Mouse (Mus musculus) kidney, adult 2 months (tissue): ENCODE measurements around the gene Hist1h3i. TPM values are rescaled to one million over a fixed set of nuclear protein-coding genes. Genes with fewer than 3 reads are reported as not detected.
"Not testable (repeated sequence)": the region's sequence is repeated elsewhere in the genome, so short reads cannot be mapped to it uniquely, and the experiment has no call there.

Experiments
- DNase-seq: peaks from one replicate; pipeline ENCODE4 v3.0.0; 2021
- H3K27ac ChIP-seq: fragments of 200-500 bp; 2 replicates; pipeline ENCODE4 v1.5.1; 2012; ENCODE audit warnings: low read depth, low read length, control low read depth, inconsistent platforms; ENCODE audit not compliant: insufficient read depth
- H3K27me3 ChIP-seq: fragments of 200-500 bp; replicated peaks from 2 replicates; pipeline ENCODE4 v1.6.1; 2012; ENCODE audit warnings: mild to moderate bottlenecking, moderate library complexity, low read length, inconsistent platforms; ENCODE audit not compliant: control insufficient read depth, insufficient read depth
- H3K36me3 ChIP-seq: fragments of 200-500 bp; 2 replicates; pipeline ENCODE4 v1.6.1; 2012; ENCODE audit warnings: mild to moderate bottlenecking, moderate library complexity, low read length, inconsistent platforms; ENCODE audit not compliant: control insufficient read depth, insufficient read depth
- H3K4me1 ChIP-seq: fragments of 200-500 bp; 2 replicates; pipeline ENCODE4 v1.6.1; 2011; ENCODE audit warnings: low read length; ENCODE audit not compliant: control insufficient read depth, insufficient read depth
- H3K4me3 ChIP-seq: fragments of 200-500 bp; 2 replicates; pipeline ENCODE4 v1.5.1; 2011; ENCODE audit warnings: mild to moderate bottlenecking, low read depth, low read length, control low read depth; ENCODE audit not compliant: insufficient read depth
- CTCF ChIP-seq: fragments of 200-500 bp; conservative IDR thresholded peaks from 2 replicates; pipeline ENCODE4 v1.5.1; 2011; ENCODE audit warnings: low read depth, mild to moderate bottlenecking, control low read depth, low read length, moderate library complexity, mixed read lengths; ENCODE audit not compliant: insufficient read depth, insufficient read length
- POLR2A ChIP-seq: fragments of 200-500 bp; IDR thresholded peaks from one replicate; pipeline ENCODE4 v1.6.1; 2011; ENCODE audit warnings: low read depth, low read length, control low read depth
- WGBS: fragments of 180-500 bp; shearing (Covaris S2); methylation state at CpG from one replicate; pipeline ENCODE4 v1.1.7; 2018; 5-methylcytosine and 5-hydroxymethylcytosine counted together
- polyA plus RNA-seq: library from polyadenylated mRNA; depleted of rRNA; stranded (reverse); fragments of >200 nt; gene quantifications from 2 replicates; pipeline ENCODE4 v1.2.3, GENCODE M21; 2012

The Hist1h3i gene
- polyA plus RNA-seq, 1 experiment = 1.1 TPM

DNA sequence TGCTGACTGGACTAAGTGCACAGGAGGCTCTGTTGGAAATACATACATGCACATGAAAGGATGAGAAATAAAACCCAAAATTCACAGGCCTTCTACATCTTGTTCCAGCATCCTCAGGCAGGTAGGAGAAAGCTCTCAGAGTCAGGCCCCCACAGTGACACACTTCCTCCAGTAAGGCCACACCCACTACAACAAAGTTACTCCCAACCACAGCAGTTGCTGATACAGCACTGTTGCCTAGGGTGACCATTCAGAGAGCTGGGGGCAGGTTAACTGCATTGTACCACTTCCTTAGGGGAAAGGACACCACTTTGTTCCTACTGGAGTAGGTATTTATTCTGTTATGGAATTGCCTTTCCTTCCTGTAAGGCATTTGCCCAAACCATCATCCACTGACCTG, 14.0 kb upstream of the Hist1h3i start:
- not testable (repeated sequence) for H3K4me3 ChIP-seq, DNase-seq, H3K4me1 ChIP-seq, H3K27me3 ChIP-seq, H3K36me3 ChIP-seq, H3K27ac ChIP-seq

DNA sequence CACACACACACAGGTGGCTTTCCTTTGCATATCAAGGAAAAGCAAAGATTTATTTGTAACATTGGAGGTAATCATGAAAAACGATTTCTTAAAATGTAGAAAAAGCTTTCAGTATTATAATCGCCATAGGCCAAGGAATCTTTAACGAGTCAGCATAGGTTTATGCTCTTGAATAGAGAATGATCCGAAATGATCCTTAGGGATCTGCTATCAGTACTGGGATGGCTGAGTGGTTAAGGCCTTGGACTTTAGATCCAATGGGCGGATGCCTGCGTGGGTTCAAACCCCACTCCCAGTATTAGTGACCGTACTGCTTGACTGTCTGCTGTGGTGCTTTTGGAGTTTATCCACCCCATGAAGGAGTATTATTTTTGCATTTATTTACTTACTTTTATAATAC, 12.4 kb upstream of the Hist1h3i start:
- no peak for TF ChIP-seq POLR2A
- TF ChIP-seq CTCF = no peak
- Histone ChIP-seq H3K27me3 (no peaks in the 10 kb centered on the region), H3K4me1 (no peaks in the 10 kb centered on the region), H3K27ac (no peak overlapping the region), H3K36me3 (no peaks in the 10 kb centered on the region), H3K4me3 (no peak overlapping the region)
- 94% methylated on average over 7 of the region's 7 CpGs for WGBS
- DNase-seq = no peak

DNA sequence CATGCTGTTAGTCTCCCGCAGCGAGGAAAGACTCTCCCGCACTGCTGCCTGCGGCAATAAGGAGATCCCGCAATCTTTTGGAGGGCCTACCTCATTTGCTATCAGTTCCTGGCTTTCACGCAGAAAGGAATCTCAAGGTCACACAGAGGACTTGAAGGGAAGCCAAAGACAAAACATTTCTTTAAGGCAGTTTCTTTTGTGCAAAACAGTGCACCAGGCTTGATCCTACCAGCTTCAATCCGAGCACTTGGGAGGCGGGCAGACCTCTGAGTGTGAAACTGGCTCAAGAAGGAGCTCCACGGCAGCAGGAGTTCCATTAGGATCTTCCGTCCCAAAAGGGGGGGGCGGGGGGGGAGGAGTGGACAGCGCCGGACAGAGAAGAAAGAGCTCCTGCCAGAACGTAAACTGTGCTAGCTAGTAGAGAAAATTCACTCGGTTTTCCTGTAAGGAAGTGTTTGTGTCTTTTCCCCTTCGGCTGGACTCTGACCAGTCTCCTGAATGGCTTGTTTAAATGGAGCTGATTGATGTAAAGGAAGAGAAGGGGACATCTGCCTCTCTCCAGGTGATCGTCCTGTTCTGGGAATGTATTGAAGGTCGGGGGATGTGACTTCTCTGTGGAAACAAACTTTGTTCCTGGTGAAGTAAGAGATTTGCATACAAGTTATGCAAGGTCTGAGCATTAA, 7.6 kb upstream of the Hist1h3i start:
- no peak overlapping the region for H3K27ac ChIP-seq
- H3K36me3 ChIP-seq = no peaks in the 10 kb centered on the region
- DNase-seq = no peak
- TF ChIP-seq POLR2A = no peak
- no peak for TF ChIP-seq CTCF
- 14% methylated on average over 18 of the region's 18 CpGs for WGBS
- H3K4me3 ChIP-seq = no peak overlapping the region
- H3K4me1 ChIP-seq = no peaks in the 10 kb centered on the region
- no peaks in the 10 kb centered on the region; the same call in 1 of the 2 replicates for H3K27me3 ChIP-seq

DNA sequence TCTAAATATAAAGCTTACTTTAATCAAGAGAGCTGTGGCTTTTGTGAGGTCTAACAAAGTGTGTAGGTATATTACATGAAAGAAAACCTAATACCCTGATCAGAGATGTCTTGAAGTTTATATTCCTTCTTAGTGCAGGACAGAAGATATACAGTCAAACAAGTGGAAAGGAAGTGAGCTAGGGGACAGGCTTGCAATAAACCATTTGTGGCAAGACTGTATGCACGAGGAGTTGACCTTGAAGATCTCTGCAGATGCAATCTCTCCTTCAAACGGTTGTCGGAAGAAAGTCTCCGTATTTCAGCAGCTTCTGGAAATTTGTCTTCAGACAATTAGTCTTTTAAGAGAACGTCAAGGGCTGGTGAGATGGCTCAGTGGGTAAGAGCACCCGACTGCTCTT, 6.8 kb upstream of the Hist1h3i start:
- WGBS = 57% methylated on average over 6 of the region's 6 CpGs

DNA sequence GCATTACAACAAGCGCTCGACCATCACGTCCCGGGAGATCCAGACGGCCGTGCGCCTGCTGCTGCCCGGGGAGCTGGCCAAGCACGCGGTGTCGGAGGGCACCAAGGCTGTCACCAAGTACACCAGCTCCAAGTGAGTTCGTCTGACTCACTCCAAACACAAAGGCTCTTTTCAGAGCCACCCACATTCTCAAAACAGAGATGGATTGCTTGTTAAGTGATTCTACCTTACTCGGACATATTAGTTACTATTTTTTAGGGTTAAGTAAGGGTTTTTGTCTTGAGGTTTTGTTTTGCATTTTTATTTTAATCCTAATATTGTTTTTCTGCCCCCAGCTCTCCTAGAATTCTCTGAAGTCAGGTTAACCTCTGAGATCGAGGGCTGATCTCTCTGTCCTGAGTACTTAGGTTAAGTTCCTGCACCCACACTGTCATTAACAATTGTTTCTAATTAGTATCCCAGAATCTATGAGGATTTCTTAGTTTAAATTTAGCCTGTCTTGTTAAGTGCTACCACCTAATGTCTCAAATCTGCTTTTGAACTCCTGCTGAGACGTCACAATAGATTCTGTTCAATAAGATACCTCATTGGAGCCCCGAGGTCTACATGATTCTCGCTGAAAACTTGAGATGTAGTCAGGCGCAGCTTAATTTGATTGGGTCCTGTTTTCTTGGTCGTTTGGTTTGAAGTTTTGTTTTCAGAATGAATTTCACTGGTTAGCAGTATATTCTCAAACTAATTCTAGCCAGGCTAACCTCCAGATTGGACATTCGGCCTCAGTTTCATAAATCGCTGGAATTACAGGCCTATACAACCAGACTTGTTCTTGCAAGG, 4.8 kb upstream of the Hist1h3i start:
- TF ChIP-seq POLR2A = no peak
- no peak for TF ChIP-seq CTCF
- no peak overlapping the region for H3K27ac ChIP-seq
- 43% methylated on average over 17 of the region's 21 CpGs for WGBS
- H3K4me3 ChIP-seq = no peak overlapping the region
- H3K36me3 ChIP-seq = no peaks in the 10 kb centered on the region
- no peaks in the 10 kb centered on the region; the same call in none of the 2 replicates for H3K27me3 ChIP-seq
- no peaks in the 10 kb centered on the region for H3K4me1 ChIP-seq
- DNase-seq = no peak

More for the DNA sequence above, 6.8 kb upstream of the Hist1h3i start:
- Histone ChIP-seq H3K27me3 (no peaks in the 10 kb centered on the region; the same call in 1 of the 2 replicates), H3K4me1 (no peaks in the 10 kb centered on the region), H3K36me3 (no peaks in the 10 kb centered on the region), H3K27ac (no peak overlapping the region), H3K4me3 (no peak overlapping the region)
- no peak for TF ChIP-seq CTCF
- TF ChIP-seq POLR2A = no peak
- no peak for DNase-seq

DNA sequence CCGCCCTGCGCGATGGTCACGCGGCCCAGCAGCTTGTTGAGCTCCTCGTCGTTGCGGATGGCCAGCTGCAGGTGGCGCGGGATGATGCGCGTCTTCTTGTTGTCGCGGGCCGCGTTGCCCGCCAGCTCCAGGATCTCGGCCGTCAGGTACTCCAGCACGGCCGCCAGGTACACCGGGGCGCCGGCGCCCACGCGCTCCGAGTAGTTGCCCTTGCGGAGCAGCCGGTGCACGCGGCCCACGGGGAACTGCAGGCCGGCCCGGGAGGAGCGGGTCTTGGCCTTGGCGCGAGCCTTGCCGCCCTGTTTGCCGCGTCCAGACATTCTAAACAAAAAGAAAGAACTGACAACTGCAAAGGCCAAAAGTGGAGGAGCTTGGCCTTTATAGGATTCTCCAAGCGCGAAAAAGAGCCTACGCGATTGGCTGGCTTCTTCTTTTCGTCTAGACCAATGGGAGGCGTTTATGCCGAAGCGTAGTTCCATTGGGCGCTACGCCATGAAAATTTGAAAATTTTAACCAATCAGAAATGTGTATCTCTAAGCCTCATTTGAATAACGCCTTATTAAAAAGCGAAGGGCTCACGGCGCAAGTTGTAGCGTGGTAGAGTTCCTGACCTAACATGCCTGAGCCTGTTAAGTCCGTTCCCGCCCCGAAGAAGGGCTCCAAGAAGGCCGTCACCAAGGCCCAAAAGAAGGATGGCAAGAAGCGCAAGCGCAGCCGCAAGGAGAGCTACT, 3.9 kb upstream of the Hist1h3i start, which contains the start of the genes Hist1h2an and Hist1h2bp:
Gene Hist1h2an (minus strand): TSS at position 320 of the 731 bp plus-strand sequence.
Gene Hist1h2bp (plus strand): TSS at position 563 of the 731 bp plus-strand sequence.
- H3K4me3 ChIP-seq = peak within 1 kb of the TSS; percentile 40
- not testable (repeated sequence) for H3K4me1 ChIP-seq, H3K27me3 ChIP-seq, H3K27ac ChIP-seq, H3K36me3 ChIP-seq
- WGBS = under 1% methylated on average over 43 of the region's 63 CpGs
- DNase-seq = peak; percentile 95
